Comparison of ENCODE assay signal across 22 mouse cellular contexts in the genomic region with DNA sequence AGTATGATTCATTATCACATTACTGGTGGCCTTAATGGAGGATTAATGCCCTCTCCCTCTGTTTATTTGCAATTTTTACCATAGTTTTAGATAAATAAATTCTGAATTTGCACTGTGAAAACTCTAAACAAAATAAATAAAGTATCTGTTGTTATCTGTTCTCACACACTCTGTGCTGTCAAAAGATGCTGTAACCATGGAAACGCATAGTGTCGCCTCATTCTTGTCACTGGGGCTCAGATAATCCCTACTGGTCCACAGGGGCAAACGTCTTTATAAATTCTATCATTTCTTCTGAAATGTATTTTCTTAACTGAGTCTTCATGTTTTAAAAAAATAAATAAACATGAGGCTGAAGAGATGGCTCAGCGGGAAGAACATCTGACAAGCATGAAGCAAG. TPM values are rescaled to one million over a fixed set of nuclear protein-coding genes. Genes with fewer than 3 reads are reported as not detected.
"Had no signal": no experiment of that assay in that cellular context is flagged by ENCODE, and none has a peak within 500 bp of the region (broad histone marks: within the 10 kb centered on the region; RNA-seq: fewer than 3 reads in every experiment).

No protein-coding gene starts in this region.

- H3K27ac ChIP-seq: midbrain, embryonic 10.5 days; midbrain, embryonic 12.5 days; neural tube, embryonic 13.5 days; neural tube, embryonic 15.5 days had no signal

- H3K9me3 ChIP-seq: midbrain, embryonic 10.5 days; midbrain, embryonic 12.5 days; neural tube, embryonic 13.5 days; neural tube, embryonic 15.5 days had no signal

- DNase-seq: lung, adult 18-20 months; lung, embryonic 14.5 days; lung, postnatal 10 days; lung, postnatal 4 days; retina, postnatal 1 day; right cerebral cortex, adult 18-20 months; right cerebral cortex, postnatal 25 days; right cerebral cortex, postnatal 4 days; spleen, adult 18-20 months; thymus, adult 18-20 months; thymus, postnatal 14 days; thymus, postnatal 36 days had no signal

- H3K4me2 ChIP-seq: lung, embryonic 14.5 days; midbrain, embryonic 12.5 days; neural tube, embryonic 13.5 days; neural tube, embryonic 15.5 days had no signal

- H3K36me3 ChIP-seq: midbrain, embryonic 10.5 days; midbrain, embryonic 12.5 days; neural tube, embryonic 13.5 days; neural tube, embryonic 15.5 days had no signal

- H3K4me3 ChIP-seq: midbrain, embryonic 10.5 days; midbrain, embryonic 12.5 days; myocyte; neural tube, embryonic 13.5 days; neural tube, embryonic 15.5 days had no signal

- H3K27me3 ChIP-seq: neural tube, embryonic 13.5 days; neural tube, embryonic 15.5 days had no signal

- H3K9ac ChIP-seq: lung, embryonic 14.5 days; midbrain, embryonic 12.5 days; neural tube, embryonic 13.5 days; neural tube, embryonic 15.5 days had no signal

RNA-seq across cellular contexts. Expression of a gene that starts 51.5 kb away (rescaled TPM):
- total RNA-seq: megakaryocyte, adult 5-6 weeks; megakaryocyte-erythroid progenitor cell, adult 5-6 weeks had no signal
- polyA plus RNA-seq: lung, embryonic 14.5 days; lung, embryonic 16.5 days; midbrain, embryonic 10.5 days; midbrain, embryonic 12.5 days; myocyte; neural tube, embryonic 11.5 days; neural tube, embryonic 13.5 days; neural tube, embryonic 15.5 days; stomach, embryonic 14.5 days had no signal
